Mouse (Mus musculus): ENCODE measurements around the gene Emilin2.

Gene Emilin2

DNA sequence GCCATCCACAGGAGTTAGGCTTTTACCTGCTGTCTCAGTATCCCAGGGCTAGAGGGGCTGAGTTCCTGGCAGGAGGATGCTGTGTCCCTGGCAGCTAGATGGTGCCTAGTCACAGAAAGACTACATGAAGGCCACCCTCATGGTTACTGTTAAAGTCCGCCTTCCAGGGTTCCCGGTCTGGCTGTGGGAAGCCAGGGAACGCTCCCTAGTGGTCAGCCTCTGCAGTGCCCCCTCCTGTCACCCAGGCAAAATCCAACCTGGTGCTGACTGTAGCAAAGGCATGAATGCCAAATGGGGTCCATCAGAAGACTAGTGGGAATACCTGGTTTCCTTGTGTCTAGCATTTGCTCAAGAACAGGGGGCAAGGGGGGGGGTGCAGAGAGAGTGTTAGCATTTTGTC, 51.1 kb downstream of the Emilin2 start:
- DNase-seq: no peak

DNA sequence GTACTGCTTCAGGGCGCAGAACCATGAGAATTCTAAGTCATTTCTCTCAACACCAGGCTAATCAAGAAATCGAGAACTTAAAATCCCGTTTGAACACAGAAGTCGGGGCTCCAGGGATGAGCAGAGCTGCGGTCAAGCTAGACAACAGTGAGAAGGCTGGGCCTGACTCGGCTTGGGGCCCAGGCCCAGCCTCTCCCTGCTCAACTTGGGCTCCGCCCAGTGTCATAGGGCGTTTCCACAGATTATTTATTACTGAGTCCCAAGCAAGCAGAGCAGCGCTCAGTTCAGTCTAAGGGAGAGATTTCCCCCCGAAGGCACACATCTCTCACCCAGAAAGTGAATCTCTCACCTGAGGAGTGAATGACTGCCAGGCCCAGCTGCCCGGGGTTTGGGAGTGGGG, 52.1 kb downstream of the Emilin2 start:
- no peak for DNase-seq

DNA sequence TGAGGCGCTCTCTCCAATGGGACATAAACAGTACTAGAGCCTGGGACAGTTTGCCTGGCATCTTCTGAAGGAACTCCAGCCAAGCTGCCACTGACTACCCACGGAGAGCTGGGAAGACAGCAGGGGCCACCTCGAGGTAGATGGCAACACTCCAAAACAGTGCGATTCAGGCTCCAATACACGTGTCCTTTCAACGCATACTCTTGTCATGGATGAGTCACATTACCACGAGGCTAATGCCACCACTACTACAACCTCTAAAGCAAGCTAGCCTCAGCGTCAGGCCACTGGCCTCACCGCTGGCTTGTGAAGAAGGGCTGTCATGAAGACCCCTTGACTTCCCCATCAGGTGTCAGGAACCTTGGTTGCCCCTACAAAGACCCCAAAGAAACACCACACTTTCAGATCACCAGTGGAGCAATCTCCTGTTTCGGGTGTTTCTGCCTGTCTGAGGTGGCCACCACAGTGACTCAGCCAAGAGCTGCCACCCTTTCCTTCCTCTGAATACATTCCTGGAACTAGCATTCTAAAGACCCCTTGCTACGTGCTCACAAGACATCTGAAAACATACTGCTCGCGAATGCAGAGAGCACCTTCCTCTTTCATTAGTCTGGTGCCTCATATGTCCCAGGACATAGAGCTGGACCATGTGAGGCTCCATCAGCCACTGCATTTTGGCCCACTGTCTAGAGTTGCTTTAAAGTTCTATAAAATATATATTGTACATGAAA, 54.8 kb downstream of the Emilin2 start:
- DNase-seq: no peak

DNA sequence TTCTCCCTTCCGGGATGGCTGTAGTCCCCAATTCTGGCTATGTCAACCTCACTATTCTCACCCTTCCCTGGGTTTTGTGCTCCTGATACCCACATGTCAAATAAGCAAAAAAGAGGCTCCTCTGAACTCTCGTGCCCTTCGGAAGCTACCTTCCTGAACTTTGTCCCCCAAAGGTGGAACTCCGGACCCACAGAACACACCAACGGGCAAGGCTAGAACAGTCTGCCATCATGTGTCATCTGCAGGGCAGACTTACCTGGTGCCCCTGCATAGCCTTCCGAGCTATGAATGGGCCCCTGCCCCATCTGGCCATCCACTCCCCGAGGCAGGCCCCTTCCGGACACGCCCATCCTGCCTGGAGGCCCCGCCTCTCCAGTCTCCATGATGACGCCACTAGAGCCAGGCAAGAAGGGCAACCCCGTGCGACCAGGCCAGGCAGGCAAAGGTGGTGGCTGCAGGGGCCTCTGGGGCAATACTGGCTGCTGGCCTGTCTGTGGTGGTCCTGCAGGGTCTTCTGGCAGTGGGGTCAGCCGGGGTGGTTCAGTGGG, 55.6 kb downstream of the Emilin2 start:
- no peak for DNase-seq

DNA sequence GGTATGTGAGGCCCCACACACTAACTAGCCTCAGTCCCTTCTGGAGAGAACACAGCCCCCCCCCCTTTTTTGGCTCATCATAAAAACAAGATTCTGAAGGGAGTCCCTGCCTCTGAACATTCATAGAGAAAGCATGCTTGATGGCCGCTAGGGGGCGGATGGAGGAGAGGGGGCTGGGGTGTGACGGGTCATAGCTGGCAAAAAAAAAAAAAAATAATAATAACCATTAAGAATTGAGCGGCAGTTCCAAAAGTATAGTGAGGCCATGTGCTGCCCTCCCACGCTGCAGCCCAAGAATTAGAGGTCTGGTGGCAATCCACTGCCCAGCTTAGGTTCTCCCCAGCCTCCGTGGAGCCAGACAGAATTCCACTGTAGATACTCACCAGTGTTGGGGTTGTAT, 57.0 kb downstream of the Emilin2 start:
- peak in 1 of 2 experiments; percentile 16 for DNase-seq

DNA sequence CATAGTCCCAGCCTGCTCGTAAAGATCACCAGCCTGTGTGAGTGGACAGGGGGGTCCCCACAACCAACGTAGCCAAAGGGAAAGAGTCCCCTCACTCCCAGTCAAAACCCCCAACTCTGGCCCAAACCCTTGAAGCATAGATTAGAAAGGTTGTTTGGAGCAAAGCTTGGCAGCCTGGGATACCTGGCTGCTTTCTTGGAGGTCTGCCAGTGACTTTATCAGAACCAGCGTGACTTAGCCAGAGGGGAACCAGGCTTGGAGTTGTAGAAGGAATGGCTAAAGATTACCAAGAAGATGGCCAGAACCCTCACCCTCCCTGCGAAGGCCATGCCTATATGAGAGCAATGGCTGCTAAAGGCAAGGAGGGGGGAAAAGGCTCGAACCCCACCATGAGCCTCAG, 57.7 kb downstream of the Emilin2 start:
- DNase-seq: no peak

DNA sequence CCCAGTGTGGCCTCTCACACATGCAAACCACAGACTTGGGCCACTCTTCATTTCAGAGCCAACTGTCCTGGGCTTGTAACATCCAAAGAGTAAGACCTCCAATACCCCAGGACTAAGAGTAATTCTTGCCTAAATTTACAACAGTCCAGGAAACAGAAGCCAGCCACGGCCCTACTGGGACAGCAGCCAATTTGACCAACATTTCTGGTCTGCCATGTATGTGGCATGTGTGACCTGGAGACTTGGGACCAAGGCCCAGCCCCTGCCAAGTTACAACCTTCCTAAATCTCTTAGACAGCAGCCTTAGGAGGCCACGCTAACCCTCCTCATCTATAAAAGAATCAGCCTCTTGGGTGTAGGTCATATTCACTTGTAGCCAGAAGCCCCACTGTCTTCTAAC, 58.4 kb downstream of the Emilin2 start:
- no peak for DNase-seq

DNA sequence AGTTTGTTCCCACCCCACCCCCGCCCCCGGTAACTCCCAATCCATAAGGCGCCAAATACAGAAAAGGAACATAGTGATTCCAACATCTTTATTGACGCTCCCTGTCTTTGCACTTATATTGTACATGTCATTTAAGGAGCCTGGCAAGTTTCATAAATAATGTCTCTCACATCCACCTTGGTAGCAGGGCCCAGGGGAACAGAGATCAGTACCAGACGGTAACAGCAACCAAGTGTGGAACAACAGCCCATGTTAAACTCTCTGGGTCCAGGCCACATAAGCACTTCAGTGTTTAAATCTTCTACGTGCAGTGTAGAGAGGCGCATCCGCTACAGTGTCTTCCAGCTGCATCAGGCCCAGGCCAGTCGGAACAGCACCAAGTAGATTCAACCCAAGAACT, 59.7 kb downstream of the Emilin2 start:
- no peak for DNase-seq

DNA sequence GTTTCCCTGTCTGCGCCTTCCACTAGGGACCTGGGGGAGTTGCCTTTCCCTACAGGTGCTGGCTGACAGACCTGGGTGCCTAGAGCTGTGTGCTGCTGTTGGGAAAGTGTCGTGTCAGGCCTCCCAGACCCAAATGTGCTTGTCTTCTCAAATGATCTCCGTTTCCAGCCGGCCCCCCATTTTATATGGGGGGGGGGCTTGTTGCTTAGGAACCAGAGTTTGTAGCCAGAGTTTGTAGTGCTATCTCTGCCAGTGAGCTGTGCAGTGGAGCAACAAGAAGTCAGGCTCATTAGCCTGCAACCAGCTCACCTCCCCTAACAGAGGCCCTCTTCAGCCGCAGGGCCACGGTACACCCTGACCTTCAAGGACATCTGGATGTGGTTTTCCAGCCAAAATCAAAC, 60.2 kb downstream of the Emilin2 start:
- no peak for DNase-seq

DNA sequence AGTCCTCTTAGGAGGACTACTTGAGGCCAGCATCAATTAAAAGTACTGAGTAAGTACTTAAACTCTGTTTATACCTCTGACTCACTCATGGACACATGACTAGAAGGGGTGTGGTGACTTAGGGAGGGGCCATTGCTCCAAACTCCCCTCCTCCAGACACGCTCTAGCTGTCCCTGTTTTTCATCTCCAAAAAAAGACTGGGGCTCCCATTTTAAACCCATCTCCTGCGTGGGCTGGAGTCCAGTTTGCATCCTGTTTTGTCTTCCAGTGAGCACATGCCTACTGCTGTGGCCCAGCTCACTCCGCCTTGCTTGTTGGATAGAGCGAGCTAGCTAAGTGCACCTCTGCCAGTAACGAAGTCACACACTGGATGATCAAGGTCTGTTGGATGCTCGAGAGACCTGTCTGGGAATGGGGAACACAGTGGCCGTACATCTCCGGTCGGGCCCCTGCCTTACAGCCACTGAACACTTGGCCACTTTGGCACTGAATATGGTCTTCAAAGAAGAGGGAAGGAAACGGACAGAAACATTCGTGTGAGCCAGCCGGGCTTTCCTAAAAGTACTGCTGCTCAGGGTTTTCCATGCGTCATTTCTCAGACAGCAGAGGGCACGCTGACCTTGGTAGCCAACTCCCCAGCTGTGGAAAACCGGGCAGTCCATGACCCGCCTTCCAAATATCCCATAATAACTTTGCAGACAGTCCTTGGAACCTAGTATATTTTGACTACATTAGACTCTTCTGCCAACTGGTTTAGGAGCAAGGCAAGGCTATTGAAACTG, 60.8 kb downstream of the Emilin2 start:
- no peak for DNase-seq

DNA sequence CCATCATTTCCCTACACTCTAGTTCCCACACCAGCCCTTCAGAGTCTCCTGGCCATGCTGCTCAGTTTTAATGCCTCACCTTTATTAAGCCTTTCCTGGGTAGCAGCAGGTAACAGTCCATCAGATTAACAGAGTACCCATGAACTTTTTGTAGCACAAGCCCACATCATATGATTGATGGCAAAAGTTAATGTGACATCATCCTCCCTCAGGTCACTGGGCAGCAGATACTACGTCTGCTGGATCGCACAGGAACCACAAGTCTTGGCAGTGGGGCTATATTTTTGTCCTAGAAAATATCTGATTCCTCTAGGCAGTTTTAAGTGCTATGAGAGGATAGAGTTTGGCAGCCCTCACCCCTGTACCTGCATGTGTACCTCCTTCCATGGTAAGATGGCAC, 61.7 kb downstream of the Emilin2 start:
- DNase-seq: no peak

DNA sequence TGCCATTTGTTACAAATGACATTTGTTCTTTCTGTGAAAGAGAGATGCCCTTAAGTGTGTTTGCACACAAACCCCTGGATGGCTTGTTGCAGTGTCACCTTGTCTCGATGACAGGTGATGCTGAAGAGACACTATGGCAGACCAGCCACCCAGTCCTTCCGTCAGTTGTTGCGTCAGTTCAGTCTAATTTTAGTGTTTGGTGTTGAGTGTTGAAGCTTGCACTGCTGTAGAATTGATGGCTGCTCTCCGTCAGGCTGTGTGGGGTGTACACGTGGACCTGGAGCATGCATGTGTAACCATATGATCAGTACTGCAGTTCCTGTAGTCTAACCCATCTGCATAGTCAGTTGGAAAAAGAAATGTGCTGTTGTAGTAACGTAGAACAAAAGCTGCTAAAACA, 62.8 kb downstream of the Emilin2 start:
- DNase-seq: no peak

DNA sequence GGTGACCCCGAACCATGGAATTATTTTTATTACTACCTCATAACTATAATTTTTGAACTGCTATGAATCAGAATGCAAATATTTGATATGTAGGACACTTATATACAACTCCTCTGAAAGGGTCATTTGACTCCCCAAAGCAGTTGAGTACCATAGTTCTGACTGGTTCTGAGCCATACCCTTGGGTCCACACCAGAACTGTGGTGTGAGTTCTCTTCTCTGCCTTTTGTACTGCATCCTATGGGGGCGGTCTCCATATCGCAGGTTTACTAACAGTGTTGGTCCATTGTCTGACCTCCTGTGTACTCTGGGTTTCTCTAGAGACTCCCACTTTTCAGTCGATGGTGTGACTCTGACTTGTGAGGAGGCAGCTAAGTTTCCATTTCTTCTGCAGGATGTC, 65.8 kb downstream of the Emilin2 start:
- DNase-seq: no peak

DNA sequence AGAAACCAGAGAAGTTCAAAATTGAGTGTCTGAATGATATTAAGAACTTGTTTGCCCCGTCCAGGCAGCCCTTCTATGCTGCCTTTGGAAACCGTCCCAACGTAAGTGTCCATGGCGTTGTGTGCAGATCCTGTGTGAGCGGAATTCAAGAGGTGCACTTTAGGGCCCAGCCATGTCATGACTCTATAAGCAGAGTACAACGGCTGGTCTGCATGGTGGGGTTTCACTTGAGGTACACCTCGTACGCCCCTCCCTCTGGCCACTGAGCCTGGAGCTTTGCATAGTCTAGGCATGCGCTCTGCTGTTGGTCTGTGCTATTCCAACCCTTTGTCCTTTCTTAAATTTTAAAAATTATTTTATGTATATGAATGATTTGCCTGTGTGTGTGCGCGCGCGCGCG, 66.6 kb downstream of the Emilin2 start:
- DNase-seq: no peak

DNA sequence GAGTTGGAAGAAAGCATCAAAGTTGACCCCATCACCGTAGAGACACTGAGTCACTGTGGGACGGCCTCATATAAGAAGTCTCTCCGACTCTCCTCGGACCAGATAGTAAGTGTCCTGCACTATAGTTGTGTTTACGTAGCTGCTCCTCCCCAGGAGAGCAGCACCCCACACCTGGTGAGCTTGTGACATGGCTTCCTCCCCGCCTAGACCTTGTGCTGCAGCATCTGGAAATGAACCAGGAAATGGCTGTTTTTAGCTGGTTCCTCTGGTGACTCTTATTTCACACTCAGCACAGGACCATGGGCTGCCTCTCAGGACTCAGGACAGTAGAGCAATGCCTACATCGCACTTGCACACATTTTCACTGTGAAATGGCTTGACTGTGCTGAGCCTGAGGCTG, 69.1 kb downstream of the Emilin2 start:
- DNase-seq: no peak

DNA sequence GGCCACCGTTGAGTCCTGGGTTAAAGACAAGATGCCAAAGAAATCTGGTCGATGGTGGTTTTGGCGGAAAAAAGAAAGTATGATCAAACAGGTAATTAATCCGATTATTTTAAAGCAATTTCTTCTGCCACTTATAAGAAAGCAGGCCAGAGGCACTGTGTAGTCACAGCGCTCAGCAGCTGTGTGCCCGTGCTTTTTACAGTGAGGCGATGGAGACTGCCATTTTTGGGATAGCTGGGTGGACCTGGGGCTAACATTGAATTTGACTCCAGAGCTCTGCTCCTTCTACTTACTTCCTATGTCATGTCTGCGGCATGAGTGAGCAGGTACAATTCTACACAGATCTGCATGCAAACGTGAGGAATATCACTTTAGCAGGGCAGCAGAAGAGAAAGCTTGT, 71.0 kb downstream of the Emilin2 start:
- DNase-seq: no peak

DNA sequence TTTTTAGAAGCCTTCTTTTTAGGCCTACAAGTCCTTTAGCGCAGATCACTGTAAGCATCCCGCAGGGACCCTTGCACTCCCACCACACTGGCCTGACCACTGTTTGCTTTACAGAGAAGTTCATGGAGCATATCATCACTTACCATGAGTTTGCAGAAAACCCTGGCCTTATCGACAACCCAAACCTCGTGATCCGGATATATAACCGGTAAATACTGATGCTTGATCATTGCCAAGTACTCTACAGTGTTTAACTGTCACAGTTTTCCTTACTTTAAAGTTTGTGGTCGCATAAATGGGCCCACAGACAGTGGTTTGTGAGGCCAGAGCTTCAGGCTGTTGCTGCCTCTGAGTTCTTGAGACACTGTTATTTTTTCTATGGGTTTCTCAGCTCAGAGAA, 73.3 kb downstream of the Emilin2 start:
- DNase-seq: no peak

DNA sequence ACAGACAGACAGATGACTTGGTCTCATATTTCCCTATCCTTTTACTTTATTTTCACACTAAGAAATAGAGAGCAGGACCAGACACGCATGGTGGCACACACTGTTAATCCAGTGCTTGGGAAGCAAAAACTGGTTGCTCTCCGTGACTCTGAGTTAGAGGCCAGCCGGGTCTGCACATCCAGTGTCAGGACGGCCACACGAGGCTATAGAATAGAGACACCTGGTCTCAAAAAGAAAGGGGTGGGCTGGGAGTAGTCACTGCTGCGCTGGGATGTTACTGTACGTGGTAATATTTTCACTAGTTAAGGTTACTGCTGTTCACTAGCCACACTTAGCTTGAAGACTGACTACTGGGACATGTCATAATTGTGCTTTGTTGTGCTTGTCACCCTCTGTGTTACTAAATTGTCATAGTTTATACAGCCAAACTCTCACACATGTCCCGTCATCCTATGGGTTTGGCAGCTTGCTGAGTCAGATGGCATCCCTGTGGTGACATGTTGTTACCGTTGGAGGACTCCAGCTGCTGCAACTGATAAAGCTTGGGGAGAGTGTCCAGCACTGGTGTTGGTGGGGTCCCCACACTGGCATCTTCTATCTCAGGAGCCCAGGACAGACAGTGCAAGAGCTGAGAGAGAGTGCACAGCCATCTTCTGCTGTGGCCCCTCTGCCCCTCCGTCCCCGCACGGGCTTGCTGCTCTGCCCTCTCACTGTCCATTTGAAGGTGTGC, 76.4 kb downstream of the Emilin2 start:
- DNase-seq: no peak

DNA sequence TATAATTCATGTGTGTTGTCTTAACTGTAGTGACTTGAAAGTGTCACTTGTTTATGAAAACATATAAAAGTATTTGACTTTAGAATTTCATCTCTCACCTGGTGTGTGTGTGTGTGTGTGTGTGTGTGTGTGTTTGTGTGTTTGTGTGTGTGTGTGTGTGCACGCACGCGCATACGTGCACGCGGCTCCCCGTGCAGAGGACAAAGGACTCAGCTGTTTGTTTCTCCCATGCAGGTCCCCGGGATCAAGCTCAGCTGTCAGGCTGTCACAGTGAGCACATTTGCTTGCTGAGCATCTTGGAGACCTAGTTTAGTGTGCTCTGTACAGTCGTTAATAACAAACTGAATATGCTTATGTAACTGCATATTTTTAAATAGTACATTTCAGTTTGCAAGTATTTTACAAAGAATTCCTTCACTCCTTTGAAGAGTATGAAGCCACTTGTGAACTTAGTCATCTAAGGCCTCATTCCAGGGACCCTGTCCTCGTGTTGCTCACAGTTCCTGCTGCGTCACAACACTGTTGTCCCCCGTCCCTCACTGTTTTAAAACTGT, 77.7 kb downstream of the Emilin2 start:
- no peak for DNase-seq

DNA sequence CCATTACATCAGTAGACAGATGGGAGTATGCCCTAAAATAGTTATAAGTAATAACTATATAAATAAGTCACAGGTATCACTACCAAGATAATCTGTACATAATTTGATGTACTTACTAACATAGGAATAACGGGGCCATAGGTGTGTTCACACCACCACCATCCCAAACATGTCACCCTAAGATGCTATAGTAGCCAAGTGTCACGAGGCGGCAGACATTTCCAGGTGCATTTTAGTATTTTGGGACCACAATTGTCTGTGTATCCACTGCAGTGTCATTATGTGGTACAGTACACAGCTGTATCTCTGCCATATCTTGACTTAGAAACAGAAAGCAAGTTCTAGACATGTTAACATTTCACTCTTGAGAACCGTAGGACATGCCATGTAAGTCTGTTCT, 78.6 kb downstream of the Emilin2 start:
- no peak for DNase-seq

DNA sequence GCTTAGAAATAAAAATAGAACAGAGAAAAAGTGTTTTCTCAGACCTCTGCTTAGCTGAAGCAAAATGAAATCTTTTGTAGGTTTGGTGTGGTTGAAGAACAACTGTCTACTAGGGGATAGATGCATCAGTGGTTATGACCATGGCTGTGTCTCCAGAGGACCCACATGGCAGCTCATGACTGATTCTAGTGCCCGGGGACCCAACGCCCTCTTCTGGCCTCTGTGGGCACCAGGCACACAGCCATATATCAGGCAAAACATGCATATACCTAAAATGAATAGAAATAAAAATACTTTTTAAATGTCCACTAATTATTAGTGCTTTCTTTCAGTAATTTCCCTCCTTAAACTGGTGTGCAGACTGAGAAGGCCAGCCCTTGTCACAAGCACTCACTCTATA, 79.8 kb downstream of the Emilin2 start:
- DNase-seq: no peak

DNA sequence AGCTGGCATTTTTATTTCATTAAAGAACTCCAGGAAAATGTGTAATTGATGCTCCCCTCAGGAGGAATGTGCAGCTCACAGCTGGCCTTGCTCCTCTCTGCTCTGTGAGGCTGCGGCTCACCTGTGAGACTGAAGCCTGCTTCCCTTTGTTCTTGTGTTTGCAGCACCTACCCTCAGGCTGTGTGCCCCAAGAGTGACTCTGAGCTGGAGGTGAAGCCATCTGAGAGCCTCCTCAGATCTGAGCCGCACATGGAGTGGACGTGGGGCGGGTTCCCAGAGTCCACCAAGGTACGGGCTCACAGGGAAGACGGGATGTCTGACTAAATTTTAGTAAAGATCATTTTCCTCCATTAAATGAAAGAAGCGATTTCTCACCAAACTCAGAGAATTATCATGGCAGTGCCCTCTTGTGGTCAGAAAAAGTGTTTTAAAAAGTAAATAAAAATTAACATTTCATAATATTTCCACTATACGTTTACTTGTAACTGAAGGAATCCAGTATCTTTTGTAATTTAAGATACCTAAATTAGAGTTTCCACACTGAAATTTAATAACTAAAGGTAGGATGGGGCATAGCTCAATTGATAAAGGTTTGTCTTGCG, 81.6 kb downstream of the Emilin2 start:
- no peak for DNase-seq

DNA sequence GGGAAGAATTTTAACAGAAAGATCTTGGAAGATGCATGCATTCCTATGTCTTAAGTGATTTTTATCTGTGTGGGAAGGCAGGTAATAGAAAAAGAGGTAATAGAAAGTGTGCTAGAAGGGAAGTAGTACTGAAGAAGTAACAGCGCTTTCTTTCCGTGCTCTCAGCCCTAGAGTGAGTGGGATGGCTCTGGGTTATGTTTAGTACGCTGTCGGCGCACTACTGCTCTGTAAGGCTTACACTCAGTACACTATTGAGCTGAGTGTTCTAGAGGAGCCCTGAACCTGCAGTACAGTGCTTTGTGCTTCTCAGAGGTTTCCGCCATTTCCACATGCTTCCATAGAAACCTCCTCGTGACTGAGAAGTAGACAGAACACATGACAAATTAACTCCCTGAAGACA, 83.1 kb downstream of the Emilin2 start:
- DNase-seq: no peak

All from cerebellum, adult 18-20 months (tissue).